Mouse (Mus musculus): ENCODE data around the gene Vps33a. TPM values are rescaled to one million over a fixed set of nuclear protein-coding genes. Genes with fewer than 3 reads are reported as not detected.
"Not testable (repeated sequence)": the region's sequence is repeated elsewhere in the genome, so short reads cannot be mapped to it uniquely, and the experiment has no call there.

Gene Vps33a
- total RNA-seq, 1 experiment from 2014 or later = 21.2 TPM

DNA sequence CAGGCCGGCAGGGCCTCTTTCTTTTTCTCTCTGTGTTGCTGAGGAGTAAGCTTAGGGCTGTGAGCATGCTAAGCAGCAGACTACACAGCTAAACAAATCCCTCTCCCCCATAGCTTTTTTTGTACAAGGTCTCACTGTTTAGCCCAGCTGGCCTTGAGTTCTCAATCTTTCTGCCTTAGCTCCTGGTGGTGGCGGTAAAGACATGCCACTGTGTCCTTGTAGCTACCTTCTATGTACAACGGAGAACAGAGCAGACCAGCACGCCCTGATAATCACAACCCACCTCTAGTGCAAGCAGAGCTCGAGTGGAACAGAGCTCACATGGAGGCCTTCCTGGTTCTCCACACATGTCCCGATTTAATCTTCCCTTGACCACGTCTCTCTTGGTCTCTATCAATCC lies 44.2 kb downstream of the Vps33a start:
- no peak for ATAC-seq (replicated peaks; ENCODE audit: insufficient number of reproducible peaks, low FRiP score, low TSS enrichment, poor library complexity, severe bottlenecking)

DNA sequence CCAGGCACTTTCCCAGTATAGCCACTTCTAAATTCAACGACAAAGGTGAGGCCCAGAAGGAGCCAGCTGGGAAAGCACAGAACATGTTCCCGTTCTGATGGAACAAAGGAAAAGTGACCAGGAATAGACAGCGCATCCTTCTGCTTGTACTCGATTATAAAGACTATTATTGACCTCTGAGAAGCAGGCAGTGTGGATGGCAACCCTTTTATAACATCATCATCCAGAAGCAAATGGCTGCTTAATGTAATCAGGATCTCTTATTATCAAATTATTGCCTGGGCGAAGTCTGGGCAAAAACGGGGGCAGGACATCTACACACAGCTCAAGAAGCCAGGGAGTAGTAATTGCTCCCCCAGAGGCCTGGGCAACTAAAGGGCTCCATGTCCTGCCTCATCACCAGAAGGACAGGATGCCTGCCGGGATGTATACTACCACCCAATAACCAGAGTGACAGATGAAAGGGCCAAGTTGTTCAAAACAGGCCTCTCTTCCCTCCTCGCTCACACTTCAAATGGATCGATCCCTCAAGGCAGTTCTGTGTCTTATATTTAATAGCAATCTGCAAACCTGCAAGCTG lies 46.8 kb downstream of the Vps33a start:
- ATAC-seq (replicated peaks; ENCODE audit: insufficient number of reproducible peaks, low FRiP score, low TSS enrichment, poor library complexity, severe bottlenecking) = no peak

DNA sequence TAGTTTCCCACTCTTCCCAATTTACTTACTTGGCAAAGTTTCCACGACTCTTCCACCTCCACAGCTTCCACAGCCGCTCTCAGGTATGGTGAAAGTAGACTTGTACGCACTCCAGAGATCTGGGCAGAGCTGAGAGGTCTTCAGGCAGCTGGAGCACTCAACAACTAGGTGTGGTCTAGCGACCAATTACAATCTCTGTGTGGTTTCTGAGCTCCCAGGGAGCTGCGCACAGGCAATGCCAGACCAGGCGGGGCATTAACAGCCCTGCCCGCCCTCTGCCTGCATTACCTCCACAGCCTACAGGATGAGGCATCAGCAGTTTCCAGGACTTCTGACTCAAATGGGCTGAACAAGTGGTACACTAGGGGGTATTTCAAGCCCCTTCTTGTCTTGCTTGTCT lies 47.6 kb downstream of the Vps33a start, which contains the start of gene Gm49027:
Gene Gm49027, minus strand, starts transcription at position 208 of the 400 bp plus-strand sequence.
- ATAC-seq (replicated peaks; ENCODE audit: insufficient number of reproducible peaks, low FRiP score, low TSS enrichment, poor library complexity, severe bottlenecking) = no peak

DNA sequence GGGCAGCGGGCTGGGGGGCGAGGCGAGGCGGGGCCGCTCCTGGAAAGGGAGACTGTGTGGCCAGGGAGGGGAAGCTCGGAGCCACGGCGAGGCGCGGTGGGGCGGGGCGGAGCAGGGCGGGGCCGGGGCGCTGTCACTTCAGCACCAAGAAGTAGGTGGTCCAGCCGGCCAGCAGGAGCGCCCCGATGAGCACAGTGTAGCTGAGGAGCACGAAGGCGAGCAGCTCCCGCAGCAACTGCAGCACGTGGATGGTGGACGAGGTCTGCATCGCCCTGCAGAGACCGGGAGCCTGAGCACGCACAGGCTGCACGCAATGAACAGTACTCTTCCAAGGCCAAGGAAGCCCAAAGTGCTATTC lies 48.5 kb downstream of the Vps33a start:
- peak; percentile 60 for ATAC-seq (replicated peaks; ENCODE audit: insufficient number of reproducible peaks, low FRiP score, low TSS enrichment, poor library complexity, severe bottlenecking)

DNA sequence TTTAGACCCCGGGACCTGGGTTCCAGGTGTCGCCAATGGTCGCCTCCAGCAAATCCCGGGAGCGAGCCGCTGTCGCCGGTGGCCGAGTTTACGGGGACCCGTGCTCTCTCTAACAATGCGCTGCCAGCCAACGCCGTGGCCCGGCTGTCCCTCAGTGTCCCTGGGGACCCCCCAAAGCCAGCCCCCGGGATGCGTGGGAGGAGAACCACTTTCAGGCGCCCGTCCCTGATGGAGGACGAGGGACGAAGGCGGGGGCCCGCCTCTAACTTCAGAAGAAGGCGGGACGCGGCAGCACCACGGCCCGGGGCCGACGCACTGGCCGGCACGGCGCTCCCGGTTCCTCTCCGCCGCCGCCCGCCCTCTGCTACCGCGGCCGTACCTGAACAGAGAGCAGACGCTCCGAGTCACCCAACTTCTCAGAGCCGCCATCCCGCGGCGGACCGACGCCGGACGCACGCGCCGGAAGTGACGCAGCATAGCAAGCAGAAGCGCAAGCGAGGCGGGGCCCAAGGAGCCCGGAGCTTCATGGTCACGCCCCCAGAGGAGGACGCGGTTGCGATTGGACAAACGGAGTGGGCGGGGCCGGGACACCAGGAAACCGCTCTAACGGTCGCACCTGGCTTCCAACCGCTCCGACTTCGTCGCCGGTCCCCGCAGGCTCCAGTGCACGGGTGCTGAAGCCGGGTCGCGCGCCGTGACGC lies 49.0 kb downstream of the Vps33a start, which contains the start of gene Diablo:
Gene Diablo, minus strand, starts transcription at position 485 of the 701 bp plus-strand sequence.
- peak; percentile 97 for ATAC-seq (replicated peaks; ENCODE audit: insufficient number of reproducible peaks, low FRiP score, low TSS enrichment, poor library complexity, severe bottlenecking)

DNA sequence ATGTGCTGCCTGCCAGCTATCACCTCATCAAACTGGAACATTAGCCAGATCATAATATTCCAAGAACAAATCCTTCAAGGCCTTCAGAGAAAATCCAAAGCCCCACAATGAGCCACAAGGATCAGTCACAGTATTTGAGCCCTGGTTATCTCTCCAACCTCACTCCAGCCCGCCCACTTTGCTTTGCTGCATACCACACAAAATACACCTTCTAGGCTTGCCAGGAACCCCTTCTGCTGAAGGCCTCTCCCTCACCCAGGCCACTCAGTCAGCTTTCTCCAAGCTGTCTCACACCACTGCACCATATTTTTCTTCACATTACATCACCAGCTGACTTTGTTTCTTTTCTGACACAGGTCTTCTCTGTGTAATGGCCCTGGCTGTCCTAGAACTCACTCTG lies 50.7 kb downstream of the Vps33a start:
- ATAC-seq (replicated peaks; ENCODE audit: insufficient number of reproducible peaks, low FRiP score, low TSS enrichment, poor library complexity, severe bottlenecking) = no peak

DNA sequence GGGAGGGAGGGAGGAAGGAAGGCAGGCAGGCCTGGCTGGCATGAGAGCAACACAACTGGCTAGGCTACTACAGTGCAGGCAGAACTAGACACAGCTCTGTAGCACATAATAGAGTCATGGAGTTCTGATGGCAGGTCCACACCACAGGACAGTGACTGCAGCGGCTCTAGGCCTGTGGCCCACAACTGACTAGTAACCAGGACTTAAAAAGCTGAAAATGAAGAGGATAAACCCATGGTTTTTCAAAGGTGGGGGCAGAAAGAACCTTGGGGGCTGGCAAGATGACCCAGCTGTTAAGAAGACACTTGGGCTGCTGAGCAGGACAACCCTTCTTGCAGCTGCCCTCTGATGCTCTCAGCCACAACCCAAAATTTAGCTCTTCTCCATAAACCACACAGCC lies 51.2 kb downstream of the Vps33a start:
- no peak for ATAC-seq (replicated peaks; ENCODE audit: insufficient number of reproducible peaks, low FRiP score, low TSS enrichment, poor library complexity, severe bottlenecking)

DNA sequence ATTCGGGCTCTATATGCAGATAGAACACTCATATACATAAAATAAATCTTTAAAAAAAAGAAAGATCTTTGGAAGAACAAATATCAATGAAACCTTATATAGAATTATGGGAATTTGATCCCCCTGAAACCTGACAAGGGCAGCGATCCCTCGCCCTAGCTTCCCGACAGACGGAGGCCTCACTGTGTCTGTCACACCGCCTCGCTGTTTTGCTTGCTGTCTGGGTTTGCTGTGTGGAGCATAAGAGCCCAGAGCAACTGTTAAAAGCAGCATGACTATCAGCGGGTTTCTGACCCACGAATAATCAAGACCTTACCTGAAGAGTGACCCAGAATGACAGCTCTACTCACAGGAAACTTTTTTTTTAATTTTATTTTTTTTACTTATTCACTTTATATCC lies 52.2 kb downstream of the Vps33a start:
- ATAC-seq (replicated peaks; ENCODE audit: insufficient number of reproducible peaks, low FRiP score, low TSS enrichment, poor library complexity, severe bottlenecking) = no peak

DNA sequence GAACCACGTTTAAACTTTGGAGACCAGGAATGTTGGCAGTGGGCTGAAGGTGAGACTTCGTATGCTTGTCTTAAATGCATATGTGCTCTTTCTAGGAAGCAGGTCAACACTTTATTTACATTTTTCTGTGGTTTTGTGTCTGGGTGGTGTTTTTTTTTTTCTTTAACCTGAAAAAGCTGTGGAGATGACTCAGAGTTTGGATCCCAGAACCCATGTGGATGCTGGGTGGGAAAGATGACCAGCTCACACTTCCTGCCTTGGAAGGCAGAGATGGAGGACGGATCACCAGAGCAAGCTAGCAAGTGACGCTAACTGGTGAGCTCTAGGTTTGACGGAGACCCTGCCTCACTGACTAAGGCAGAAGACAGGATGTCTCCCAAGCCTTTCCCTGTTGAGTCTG lies 58.0 kb downstream of the Vps33a start:
- ATAC-seq (replicated peaks; ENCODE audit: insufficient number of reproducible peaks, low FRiP score, low TSS enrichment, poor library complexity, severe bottlenecking) = no peak

DNA sequence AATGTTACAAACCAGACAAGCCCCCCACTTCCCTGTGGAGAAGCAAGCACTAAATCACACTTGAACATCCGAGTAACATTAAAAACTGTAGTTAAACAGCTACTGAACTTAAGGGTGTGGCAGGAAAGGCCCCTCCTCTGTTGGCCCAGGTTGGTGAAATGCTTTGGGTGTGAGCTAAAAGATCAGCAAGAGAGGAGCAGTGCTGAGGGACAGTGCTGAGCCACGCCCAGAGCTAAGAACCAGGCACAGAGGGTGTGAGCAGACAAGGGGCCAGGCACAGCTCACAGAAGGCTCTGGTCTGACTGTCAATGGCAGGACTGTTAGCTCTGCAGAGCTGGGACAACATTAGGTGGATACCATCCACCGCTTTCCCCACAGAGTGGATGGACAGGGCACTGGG lies 60.7 kb downstream of the Vps33a start:
- ATAC-seq (replicated peaks; ENCODE audit: insufficient number of reproducible peaks, low FRiP score, low TSS enrichment, poor library complexity, severe bottlenecking) = no peak

DNA sequence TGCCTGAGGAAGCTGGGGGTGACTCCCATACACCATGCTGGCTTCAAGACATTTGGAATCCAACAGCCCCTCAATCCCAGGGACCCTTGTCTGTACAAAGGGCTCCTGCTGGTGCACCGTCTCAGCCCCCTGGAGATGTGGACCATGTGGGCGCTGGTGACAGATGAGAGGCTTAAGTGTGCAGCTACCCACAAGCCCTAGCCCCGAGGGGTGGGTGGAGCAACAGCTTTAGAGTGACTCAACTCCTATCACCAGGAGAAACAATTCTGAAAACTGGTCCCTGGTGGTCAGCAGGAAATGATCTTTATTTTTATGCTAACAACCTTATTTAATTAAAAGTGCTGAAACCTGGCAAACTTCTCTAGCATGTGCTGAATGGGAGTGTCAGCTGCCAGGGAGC lies 61.4 kb downstream of the Vps33a start:
- ATAC-seq (replicated peaks; ENCODE audit: insufficient number of reproducible peaks, low FRiP score, low TSS enrichment, poor library complexity, severe bottlenecking) = not testable (repeated sequence)

DNA sequence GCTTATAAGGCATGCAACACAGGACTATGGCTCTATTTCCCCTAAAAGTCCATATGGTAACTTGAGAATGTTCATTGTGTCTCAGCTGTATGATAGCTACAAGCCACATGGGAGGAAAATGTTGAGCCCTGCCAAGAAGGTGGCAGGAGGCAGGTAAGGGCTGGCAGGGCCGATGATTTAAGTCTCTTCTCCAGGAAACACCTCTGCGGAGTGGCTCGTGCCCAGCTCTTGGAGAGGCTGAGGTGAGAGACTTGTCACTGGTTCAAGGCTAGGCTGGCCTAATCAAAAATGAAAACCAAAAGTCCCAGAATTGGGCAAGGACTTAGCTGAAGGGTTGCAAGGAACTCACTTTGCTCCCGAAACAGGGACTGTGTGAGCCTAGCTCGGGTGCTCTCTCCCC lies 62.7 kb downstream of the Vps33a start, which contains the start of gene B3gnt4:
Gene B3gnt4, plus strand, starts transcription at position 301 of the 400 bp plus-strand sequence.
- no peak for ATAC-seq (replicated peaks; ENCODE audit: insufficient number of reproducible peaks, low FRiP score, low TSS enrichment, poor library complexity, severe bottlenecking)

DNA sequence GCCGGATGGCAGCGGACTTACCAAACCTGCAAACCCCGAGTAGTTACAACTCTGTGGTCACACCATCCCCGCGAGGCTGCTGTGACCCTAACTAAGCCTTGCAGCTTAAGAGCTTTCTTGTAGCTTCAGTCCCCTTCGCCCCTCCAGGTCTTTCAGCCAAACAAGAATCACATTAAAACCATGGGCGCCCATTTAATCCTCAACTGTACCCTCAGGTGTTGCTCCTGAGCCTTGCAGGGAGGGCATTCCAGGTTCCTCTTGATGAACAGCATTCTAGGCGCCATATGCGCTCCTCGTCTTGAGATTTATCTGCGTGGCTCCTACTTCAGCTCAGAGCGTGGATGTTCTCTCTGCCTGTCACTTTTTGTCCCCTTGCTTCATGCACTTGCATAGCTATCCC lies 63.9 kb downstream of the Vps33a start:
- no peak for ATAC-seq (replicated peaks; ENCODE audit: insufficient number of reproducible peaks, low FRiP score, low TSS enrichment, poor library complexity, severe bottlenecking)

DNA sequence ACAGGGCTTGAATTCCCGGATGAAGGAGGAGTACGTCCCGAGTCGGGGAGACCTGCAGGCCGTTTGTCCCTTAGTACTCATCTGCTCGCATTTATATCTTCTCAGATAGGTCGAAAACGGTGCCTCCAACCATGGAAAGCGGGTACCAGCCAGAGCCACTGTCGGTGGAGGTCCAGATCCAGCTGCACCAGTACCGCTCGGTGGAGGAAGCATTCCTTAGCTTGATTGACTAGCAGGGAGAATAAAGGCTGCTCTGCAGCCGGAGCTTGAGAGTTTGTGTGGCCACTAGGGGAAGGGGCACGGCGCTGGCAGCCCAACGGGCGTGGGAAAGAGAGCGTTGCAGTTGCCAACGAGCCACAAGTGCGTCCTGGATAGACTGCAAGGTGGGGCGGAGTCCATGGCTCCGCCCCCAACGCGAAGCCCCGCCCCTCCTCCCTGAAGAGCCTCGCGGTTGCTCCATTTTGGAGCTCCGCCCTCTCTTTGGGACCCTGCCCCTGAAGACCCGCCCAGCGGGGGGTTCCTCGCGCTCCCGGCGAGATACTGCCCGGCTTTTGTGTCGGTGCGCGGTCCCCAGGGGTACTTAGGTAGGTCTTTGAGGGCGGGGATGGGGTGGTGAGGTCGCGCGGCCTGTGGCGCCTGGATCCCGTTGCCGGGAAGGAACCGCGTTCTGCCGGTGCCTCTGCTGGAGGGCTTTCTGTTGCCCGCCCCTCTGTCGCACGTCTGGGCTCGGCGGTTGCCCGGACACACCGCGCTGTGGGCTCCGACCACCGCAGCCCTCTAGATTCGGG lies 64.7 kb downstream of the Vps33a start:
- ATAC-seq (replicated peaks; ENCODE audit: insufficient number of reproducible peaks, low FRiP score, low TSS enrichment, poor library complexity, severe bottlenecking) = no peak

DNA sequence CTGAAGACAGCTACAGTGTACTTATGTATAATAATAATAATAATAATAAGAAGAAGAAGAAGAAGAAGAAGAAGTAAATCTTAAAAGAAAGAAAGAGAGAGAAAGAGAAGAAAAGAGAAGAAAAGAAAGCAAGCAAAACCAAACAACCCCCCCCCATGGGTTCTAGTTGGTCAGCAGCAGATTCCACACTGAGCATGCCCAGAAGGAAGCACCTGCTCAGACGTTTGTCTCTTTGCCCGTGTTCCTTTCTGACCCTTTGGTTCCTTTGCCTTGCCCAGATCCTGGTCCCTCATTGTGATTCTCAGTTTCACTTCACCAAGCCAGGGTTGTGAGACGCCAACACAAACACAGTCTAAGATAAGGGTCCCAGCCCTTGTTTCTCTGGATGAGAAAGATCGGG lies 70.9 kb downstream of the Vps33a start:
- no peak for ATAC-seq (replicated peaks; ENCODE audit: insufficient number of reproducible peaks, low FRiP score, low TSS enrichment, poor library complexity, severe bottlenecking)

DNA sequence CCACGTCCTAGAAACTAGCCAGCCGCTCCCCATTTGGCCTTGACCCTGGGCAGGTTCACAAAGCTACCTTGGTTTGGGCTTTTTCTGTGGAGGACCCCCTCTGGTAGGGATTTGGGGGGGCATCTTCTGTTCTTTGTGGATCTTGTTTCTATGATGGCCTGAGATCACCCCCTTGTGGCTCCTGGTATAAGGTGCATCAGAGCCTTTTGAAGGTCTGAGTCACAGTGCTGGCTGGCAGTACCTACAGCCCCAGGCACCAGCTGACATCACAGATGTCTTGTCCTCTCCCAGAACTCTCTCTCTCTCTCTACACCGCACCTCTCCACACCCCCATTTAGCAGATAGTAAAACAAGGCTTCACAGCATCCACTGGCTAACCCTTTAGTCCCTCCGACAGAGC lies 73.1 kb downstream of the Vps33a start:
- no peak for ATAC-seq (replicated peaks; ENCODE audit: insufficient number of reproducible peaks, low FRiP score, low TSS enrichment, poor library complexity, severe bottlenecking)

DNA sequence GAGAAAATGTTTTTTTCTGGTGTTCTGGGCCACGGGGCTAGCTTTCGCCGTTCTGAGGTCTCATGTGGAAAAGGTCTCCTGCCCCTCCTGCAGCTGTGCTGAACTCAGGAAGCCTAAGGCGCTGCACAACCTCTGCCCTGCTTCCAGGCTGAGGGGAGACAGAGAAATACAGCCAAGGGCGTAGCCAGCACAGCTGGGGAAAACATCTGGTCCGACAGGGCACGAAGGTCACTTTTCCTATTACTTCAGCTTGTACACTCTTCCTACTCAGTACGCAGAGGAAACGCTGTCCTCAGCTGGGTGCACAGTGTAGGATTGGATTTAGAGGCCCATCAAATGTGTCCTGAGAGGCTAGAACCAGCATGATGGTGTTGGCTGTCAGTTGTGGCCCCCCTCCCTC lies 82.9 kb downstream of the Vps33a start:
- ATAC-seq (replicated peaks; ENCODE audit: insufficient number of reproducible peaks, low FRiP score, low TSS enrichment, poor library complexity, severe bottlenecking) = no peak

DNA sequence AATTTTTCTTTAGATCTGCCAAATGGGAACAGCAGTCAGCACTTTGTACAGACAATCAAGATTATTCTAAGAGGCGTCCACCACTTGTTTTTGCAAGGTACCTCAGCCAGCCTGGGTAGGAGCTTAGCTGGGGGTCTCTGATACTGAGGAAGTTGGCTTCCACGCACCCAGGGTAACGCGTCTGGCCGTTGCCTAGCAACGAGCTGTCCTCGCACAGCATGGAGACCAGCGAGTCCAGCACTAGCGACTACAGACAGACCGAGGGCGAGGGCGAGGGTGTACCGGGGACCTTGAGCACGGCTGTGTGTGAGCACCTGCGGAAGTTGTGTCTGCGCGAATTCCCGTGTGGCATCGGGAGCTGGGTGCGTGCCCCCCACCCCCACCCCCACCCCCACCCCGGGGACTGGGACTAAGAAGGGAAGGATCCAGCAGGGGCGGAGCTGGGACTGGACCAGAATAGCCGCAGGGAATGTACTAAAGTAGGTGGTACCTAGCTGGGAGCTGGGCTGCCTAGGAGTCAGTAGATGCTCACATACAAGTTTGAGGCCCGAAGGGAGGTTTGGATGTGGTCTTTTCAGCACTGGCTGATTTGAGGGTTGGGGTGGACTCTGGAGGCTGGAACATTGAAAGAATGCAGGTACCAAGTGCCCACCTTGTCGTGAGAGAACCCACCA lies 83.6 kb downstream of the Vps33a start, which contains the start of the genes Lrrc43 and Il31:
Gene Lrrc43, plus strand, starts transcription at position 194 of the 674 bp plus-strand sequence.
Gene Il31, minus strand, starts transcription at position 378 of the 674 bp plus-strand sequence.
- ATAC-seq (replicated peaks; ENCODE audit: insufficient number of reproducible peaks, low FRiP score, low TSS enrichment, poor library complexity, severe bottlenecking) = no peak

Data from monocyte, adult 5-6 weeks (primary cell).